Mouse (Mus musculus) kidney, postnatal 4 days (tissue): ENCODE data around the gene Dnah14.

Experiments
- DNase-seq, 2 experiments: peaks; one replicate each; pipeline ENCODE4 v3.0.0; 2021; ENCODE audit warnings: mixed read lengths in 2 of 2

Gene Dnah14

DNA sequence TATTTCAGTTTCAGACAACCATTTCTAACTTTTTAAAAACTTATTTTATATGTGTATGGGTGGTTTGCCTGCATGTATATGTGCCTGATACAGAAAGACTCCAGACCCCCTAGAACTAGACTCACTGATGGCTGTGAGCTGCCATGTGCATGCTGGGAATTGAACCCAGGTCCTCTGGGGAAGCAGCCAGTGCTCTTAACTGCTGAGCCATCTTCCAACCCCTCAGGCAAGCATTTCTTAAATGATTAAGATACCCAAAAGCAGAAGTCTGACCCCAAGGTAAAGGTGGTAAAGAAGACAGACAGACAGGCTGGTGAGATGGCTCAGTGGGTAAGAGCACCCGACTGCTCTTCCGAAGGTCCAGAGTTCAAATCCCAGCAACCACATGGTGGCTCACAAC lies 278.5 kb downstream of the Dnah14 start:
- no peak for DNase-seq

DNA sequence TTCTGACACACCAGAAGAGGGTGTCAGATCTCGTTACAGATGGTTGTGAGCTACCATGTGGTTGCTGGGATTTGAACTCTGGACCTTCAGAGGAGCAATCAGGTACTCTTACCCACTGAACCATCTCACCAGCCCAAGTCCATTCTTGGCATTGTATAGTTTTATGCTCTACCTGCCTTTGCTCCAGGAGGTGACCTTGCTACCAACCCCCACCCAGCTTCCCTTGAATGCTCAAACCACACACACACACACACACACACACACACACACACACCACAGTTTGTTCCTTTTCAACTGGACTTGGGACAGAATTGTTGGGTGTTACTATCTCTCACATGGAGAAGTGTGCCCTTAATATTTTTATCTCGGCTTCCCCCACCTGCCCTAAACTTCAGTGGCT lies 280.0 kb downstream of the Dnah14 start:
- DNase-seq: no peak

DNA sequence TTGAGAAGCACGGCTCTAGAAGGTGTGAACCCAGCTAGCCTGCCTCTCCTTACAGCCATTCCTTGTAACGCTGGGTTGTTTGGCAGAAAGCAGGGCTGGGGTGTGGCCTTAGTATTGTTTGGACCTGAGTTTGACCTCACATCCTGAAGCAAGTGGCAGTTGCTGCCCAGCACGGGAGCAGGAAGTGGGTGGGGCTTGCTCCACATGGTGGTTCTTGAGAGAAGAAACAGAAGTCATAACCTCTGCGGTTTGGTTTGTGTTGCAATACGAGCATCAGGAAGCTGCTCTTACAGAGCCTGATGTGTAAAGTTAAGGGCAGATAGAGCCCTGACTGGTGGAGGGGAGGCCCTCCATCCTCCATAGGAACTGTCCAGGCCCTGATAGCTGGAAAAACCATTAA lies 284.3 kb downstream of the Dnah14 start:
- DNase-seq: peak; percentile 74 to 86

- DNase-seq: no peak
Measured at GRCm38 (mm10) chr1:181861181-181861902, 285.0 kb downstream of the Dnah14 start.

GRCm38 (mm10) chr1:181862676-181863374 lies 286.5 kb downstream of the Dnah14 start:
- peak; percentile 27 to 40 for DNase-seq

- DNase-seq: no peak
Measured at GRCm38 (mm10) chr1:181863431-181863830, 287.1 kb downstream of the Dnah14 start.
